Comparison of ENCODE assay signal across 2 mouse cellular contexts in the genomic region with DNA sequence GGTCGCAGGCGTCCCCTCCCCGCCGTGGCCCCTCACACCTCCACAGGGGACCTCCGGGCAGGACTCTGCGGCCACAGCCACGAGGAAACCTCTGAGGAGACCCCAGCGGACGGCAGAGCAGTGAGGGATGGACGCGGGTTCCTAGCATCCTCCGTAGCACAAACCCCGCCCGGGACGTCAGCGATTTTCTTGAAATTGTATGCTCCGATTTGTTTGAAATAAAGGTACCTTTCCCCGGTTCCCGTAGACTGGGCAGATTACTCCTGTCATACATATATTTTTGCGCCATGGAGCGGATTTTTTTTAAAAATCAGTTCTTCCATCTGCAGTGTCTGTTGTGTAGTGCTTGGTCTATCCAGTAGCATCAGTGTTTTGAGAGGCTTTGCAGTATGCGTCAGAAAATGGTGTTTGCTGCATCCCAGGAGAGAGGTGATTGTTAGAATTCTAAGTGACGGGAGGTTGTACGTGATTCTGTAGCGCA.
TF ChIP-seq lines count a peak whose summit lies in the region.

No protein-coding gene starts in this region.

TF ChIP-seq in MEL, 35 proteins besides CTCF, POLR2A, EP300 and RAD21 (continued from another document):
- no peak for TF ChIP-seq CHD2 (IDR thresholded peaks at IDR 0.05; ENCODE audit: low read length)
- no peak for TF ChIP-seq POLR2AphosphoS2 (IDR thresholded peaks at IDR 0.05; ENCODE audit: low read length)
- TF ChIP-seq SIN3A (IDR thresholded peaks at IDR 0.05; ENCODE audit: low read length) = no peak
- no peak for TF ChIP-seq TCF12 (IDR thresholded peaks at IDR 0.05; ENCODE audit: low read depth, low read length)
- no peak for TF ChIP-seq GATA1 (IDR thresholded peaks at IDR 0.05; ENCODE audit: low read depth, low read length)
- TF ChIP-seq MYB (IDR thresholded peaks at IDR 0.05; ENCODE audit: low read depth, low read length) = no peak
- TF ChIP-seq RCOR1 (IDR thresholded peaks at IDR 0.05; ENCODE audit: low read depth, low read length) = peak; percentile 44; the same call in 1 of the 2 replicates
- no peak for TF ChIP-seq HCFC1 (IDR thresholded peaks at IDR 0.05; ENCODE audit: low read depth, low read length)
- TF ChIP-seq CHD1 (IDR thresholded peaks at IDR 0.05; ENCODE audit: low read depth, low read length) = peak; percentile 69; the same call in 1 of the 2 replicates
- no peak for TF ChIP-seq ZKSCAN1 (IDR thresholded peaks at IDR 0.05; ENCODE audit: low read depth, low read length)
- TF ChIP-seq MAZ (IDR thresholded peaks at IDR 0.05; ENCODE audit: low read depth, low read length) = no peak; the same call in 1 of the 2 replicates
- no peak for TF ChIP-seq ZMIZ1 (IDR thresholded peaks at IDR 0.05; ENCODE audit: low read depth, low read length)
- TF ChIP-seq MYC (IDR thresholded peaks at IDR 0.05; ENCODE audit: low read depth, low read length) = no peak
- TF ChIP-seq USF2 (IDR thresholded peaks at IDR 0.05; ENCODE audit: borderline replicate concordance in 1 of 2, insufficient read depth in 1 of 2, low read depth in 1 of 2, low read length in 2 of 2) = no peak
- TF ChIP-seq ELF1 (IDR thresholded peaks at IDR 0.05; ENCODE audit: low read depth, low read length) = no peak
- TF ChIP-seq GABPA (IDR thresholded peaks at IDR 0.05; ENCODE audit: low read depth, low read length) = 0 out of 2 replicates have a peak, but pooled peaks have one; percentile 32
- no peak for TF ChIP-seq JUND (IDR thresholded peaks at IDR 0.05; ENCODE audit: low read depth, low read length)
- TF ChIP-seq TBP (IDR thresholded peaks at IDR 0.05; ENCODE audit: low read depth, low read length) = no peak
- no peak for TF ChIP-seq BHLHE40 (IDR thresholded peaks at IDR 0.05; ENCODE audit: borderline replicate concordance, low read depth, low read length)
- TF ChIP-seq MEF2A (IDR thresholded peaks at IDR 0.05; ENCODE audit: extremely low read depth, insufficient replicate concordance, low read depth, low read length, poor library complexity, severe bottlenecking) = no peak
- TF ChIP-seq TAL1 (IDR thresholded peaks at IDR 0.05; ENCODE audit: low read length) = no peak
- no peak for TF ChIP-seq ZC3H11A (IDR thresholded peaks at IDR 0.05; ENCODE audit: low read depth, low read length)
- no peak for TF ChIP-seq POLR2AphosphoS5 (IDR thresholded peaks at IDR 0.05; ENCODE audit: borderline replicate concordance, low read depth, low read length)
- TF ChIP-seq NELFE (IDR thresholded peaks at IDR 0.05; ENCODE audit: low read depth, low read length) = no peak
- TF ChIP-seq USF1 (IDR thresholded peaks at IDR 0.05; ENCODE audit: low read depth, low read length) = no peak
- peak; percentile 61; the same call in 1 of the 2 replicates for TF ChIP-seq E2F4 (IDR thresholded peaks at IDR 0.05; ENCODE audit: borderline replicate concordance, low read depth, low read length)
- no peak for TF ChIP-seq UBTF (IDR thresholded peaks at IDR 0.05; ENCODE audit: borderline replicate concordance, insufficient read depth, low read depth, low read length)
- peak; percentile 3; the same call in 1 of the 2 replicates for TF ChIP-seq SMC3 (IDR thresholded peaks at IDR 0.05; ENCODE audit: low read depth, low read length)
- TF ChIP-seq KAT2A (conservative IDR thresholded peaks at IDR 0.05; ENCODE audit: low read depth, low read length) = no peak

TF ChIP-seq in myocyte, 11 proteins besides CTCF, POLR2A, EP300 and RAD21 (continued from another document):
- TF ChIP-seq MYOD1 (IDR thresholded peaks at IDR 0.05; ENCODE audit: control insufficient read depth in 1 of 3, insufficient read length in 2 of 3, low read depth in 2 of 3) = no peak
- no peak for TF ChIP-seq USF1 (IDR thresholded peaks at IDR 0.05; ENCODE audit: low read depth)
- no peak for TF ChIP-seq CEBPB (IDR thresholded peaks at IDR 0.05; ENCODE audit: insufficient read depth, poor library complexity, severe bottlenecking)
- TF ChIP-seq POLR2AphosphoS2 (IDR thresholded peaks at IDR 0.05; ENCODE audit: insufficient read length, low read depth) = no peak
TF ChIP-seq in myocyte: peak in this region for 0.
